Mouse (Mus musculus): Measurements from ENCODE around the gene Rfc2.
A peak's percentile ranks its signal among the peaks of the same experiment; 100 is the strongest.

The Rfc2 gene

DNA sequence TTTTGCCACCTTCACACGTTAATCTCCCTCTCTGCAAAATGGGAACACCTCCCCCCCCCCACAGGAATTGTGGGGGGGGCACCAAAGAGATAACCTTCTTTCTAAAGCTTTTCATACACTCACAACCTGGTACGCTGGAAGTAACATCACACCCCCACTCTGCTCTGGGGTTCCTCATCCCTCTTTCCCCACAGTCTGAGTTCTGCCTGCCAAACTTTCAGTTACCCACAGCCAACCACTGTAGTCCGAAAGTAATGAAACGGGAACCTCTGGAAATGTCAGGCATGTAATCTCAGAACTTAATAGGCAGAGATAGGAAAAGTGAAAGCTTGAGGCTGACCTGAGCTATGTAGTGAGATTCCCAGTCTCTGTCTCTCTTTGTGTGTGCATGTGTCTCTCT lies 13.7 kb upstream of the Rfc2 start:
- no peak for DNase-seq

DNA sequence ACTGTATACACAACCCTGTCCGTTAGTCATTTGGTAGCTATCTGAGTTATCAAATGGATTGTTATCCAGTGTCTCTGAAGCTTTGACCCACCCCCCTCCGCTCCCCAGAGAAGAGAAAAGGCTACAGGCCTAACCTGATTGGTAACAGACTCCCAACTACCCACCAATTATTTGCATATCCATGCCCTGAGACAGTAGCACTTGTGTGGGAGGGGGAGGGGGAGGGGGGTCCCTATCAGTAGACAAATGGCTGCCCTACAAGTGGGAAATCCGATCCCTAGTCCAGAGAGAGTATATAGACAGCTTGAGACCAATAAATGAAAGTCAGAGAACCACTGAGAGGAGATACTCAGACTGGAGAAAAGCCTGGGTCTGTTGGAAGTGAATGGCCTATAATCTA lies 13.1 kb upstream of the Rfc2 start:
- no peak for DNase-seq

GRCm38 (mm10) chr5:134568964-134569491 lies 12.1 kb upstream of the Rfc2 start:
- DNase-seq: no peak

DNA sequence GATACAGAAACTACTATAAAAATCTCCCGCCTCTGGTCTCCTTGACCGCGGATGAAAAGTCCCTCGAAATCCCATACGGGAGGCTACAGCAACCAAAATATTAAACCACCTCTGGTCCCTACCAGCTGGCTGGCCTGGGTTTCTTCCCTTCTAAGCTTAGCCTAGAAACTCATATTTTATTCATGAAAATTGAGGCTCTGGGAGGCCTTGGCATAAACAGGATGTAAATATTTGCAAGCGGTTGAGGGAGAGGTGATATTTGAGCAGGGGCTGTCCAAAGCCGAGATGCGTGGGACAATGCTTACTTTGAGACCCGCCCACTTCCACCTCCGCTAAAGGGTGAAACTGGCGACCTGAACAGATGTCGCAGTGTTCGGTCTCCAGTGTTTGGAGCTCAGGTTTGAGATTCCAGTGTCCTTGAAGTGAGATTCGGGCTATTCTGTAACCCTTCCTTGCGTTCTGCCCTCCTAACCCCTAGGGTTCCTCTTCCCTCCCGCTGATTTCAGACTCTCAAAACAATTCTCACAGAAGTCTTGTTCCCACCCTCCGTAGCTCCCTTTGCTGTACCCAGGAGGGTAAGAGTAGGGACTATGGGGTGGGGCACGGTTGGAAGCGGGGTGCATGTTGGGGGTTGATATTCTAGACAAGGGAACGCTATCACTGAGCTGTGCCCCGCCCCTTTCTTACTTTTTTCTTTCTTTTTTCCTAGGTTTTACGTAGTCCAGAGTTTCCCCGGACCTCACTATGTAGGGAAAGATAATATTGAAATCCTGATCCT lies 9.2 kb upstream of the Rfc2 start:
- peak; percentile 50 for DNase-seq

GRCm38 (mm10) chr5:134572508-134573214 lies 8.5 kb upstream of the Rfc2 start:
- no peak for DNase-seq

DNA sequence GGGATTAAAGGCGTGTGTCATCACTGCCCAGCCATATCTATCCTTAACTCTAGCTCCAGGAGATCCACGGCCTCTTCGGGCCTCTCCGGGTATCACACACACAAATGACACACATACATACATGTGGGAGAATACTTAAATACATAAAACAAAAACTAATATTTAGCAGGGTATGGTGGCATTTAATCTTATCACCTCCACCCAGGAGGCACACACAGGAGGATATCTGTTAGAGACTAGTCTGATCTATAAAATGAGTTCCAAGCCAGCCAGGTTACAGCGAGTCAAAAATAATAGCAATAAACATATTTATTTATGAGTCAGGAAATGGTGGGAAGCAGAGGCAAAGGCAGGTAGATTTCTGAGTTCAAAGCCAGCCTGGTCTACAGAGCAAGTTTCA lies 5.3 kb upstream of the Rfc2 start:
- DNase-seq: no peak

- DNase-seq: peak; percentile 42
Measured at GRCm38 (mm10) chr5:134576517-134577220, 4.5 kb upstream of the Rfc2 start.

DNA sequence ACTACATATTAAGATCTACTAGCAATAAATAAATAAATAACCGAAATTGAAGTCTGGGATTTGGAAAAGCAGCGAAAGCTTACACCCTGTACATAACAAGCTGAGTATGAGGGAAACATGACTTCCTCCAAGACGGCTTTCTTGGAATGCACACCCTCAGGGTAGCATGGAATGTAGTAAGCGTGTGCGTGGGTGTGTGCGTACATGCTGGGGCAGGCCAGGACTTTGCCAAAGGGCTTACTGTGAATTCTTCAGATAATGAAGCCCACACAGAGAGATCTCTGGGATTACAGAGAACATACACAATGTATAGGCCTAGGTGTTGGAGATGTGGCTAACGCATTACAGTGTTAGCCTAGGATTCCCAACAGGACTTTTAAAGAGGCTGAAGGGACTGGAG lies 3.6 kb upstream of the Rfc2 start:
- no peak for DNase-seq

GRCm38 (mm10) chr5:134579135-134579534 lies 2.0 kb upstream of the Rfc2 start:
- DNase-seq: no peak

DNA sequence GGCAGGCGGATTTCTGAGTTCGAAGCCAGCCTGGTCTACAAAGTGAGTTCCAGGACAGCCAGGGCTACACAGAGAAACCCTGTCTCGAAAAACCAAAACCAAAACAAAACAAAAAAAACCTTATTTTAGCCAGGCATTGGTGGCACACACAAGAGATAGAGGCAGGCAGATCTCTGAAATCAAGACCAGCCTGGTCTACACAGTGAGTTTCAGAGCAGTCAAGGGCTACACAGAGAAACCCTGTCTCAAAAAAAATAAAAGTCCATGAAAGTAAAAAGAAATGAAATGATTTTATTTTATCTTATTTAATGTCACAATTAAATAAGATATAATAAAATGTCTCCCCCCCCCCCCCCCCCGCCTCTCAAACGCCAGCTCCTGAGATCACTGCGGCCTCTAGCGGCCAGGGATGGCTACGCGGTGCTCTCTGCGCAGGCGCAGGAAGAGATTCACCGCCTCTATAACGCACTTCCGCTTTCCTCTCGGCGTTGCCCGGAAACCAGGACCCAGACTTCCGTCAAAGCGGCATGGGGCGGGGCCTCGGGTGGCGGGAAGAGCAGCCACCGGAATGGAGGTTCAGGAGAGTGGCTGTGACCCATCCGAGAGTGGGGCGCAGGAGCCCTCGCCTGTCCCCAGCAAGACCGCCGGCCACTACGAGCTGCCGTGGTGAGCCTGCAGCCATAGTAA lies 1.2 kb downstream of the Rfc2 start:
- DNase-seq: peak; percentile 97

GRCm38 (mm10) chr5:134583006-134583883 lies 2.1 kb downstream of the Rfc2 start:
- no peak for DNase-seq

- no peak for DNase-seq
Measured at GRCm38 (mm10) chr5:134583884-134584213, 2.7 kb downstream of the Rfc2 start.

GRCm38 (mm10) chr5:134584798-134585197 lies 3.6 kb downstream of the Rfc2 start:
- DNase-seq: no peak

GRCm38 (mm10) chr5:134589900-134590299 lies 8.7 kb downstream of the Rfc2 start:
- DNase-seq: no peak

- DNase-seq: no peak
Measured at GRCm38 (mm10) chr5:134592026-134592581, 10.9 kb downstream of the Rfc2 start.

DNA sequence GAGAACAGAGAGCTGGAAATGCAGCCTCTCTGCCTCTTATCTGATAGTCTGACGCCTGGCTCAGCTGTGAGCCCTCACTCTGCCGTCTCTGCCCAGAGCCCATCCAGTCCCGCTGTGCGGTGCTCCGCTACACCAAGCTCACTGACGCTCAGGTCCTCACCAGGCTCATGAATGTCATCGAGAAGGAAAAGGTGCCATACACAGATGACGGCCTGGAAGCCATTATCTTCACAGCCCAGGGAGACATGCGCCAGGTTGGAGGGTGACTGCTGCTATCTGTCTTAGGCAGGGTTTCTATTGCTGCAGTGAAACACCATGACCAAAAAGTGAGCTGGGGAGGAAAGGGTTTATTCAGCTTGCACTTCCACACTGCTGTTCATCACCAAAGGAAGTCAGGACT lies 11.9 kb downstream of the Rfc2 start:
- peak; percentile 71 for DNase-seq

DNA sequence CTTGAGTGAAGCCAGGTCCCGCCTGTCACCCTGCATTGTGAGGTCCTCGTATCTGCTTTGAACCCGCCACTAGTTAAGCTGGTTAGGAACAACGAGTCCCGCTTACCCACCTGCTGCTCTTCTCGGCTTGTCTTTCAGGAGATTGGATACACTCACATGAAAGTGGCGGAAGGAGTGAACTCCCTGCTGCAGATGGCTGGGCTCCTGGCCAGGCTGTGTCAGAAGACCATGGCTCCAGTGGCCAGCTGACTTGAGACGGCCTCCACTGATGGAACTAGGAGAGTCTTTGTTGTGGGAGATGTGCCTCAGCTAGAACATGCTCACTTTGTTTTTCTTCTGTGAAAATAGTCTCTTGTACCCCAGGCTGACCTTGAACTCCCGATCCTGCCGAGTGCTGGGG lies 16.5 kb downstream of the Rfc2 start:
- DNase-seq: no peak

DNA sequence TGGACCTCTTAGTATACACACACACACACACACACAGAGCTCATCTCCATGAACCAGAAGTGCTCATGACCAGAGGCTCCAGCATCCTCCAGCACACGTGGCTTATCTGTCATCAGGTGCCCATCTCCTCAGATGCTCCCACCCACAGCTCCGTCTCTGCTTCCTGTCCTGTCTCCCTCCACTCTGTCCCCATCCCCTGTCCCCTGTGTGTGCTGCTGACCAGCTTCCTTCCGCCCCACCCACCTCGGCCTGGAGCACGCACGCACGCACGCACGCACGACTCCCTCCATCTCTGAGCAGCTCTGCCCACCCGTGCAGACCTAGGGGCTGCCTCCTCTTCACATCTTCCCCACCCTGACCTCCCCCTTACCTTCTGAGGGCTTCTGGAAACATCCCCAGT lies 23.2 kb downstream of the Rfc2 start:
- no peak for DNase-seq

- no peak for DNase-seq
Measured at GRCm38 (mm10) chr5:134606314-134606713, 25.1 kb downstream of the Rfc2 start.

DNA sequence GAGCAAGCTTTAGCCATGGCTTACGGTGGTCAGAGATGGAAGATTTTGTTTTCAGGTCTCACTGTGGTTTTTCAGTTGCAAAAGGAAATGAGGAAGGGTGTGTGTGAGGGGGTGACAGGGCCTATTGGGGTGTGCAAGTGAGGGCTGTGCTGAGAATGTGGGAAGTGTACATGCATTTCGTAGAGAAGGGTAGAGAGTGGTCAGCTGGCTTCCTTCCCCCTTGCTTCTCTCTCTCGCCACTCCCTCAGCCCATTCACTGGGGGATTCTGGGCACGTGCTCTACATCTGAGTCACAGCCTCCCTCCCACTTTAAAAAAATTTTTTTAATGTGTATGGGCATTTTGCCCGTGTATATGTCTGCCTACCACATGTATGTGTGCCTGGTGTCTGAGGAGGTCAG lies 26.0 kb downstream of the Rfc2 start:
- no peak for DNase-seq

GRCm38 (mm10) chr5:134609916-134610643 lies 28.9 kb downstream of the Rfc2 start:
- DNase-seq: no peak
